Mouse (Mus musculus) induced T-regulatory cell, adult 2 months (primary cell): Measurements from ENCODE around the gene Mb21d2.

Experiments used
- DNase-seq: peaks from one replicate; pipeline ENCODE4 v3.0.0-alpha.2; 2012; ENCODE audit warnings: low read depth

Gene Mb21d2

GRCm38 (mm10) chr16:28899161-28899540 lies 30.3 kb downstream of the Mb21d2 start:
- DNase-seq: no peak

- no peak for DNase-seq
Measured at GRCm38 (mm10) chr16:28898509-28899160, 30.8 kb downstream of the Mb21d2 start.

DNA sequence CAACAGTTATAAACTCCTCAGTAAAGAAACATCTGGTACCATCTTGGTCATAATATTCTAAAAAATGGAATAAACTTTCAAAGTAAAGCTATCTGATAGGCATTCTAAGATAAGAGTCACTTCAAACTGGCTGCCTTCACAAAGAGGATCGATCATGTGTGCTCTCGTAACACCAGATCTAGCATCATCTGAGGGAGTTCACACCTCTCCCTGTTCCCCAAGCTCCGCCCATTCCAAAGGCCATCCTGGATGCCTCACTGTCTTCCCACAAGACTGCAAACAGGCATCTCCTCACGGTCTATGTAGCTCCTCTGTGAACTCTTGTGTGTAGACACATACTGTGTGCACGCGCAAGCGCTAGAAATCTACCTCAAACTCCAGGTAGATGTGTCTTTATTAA lies 32.9 kb downstream of the Mb21d2 start:
- DNase-seq: no peak

- no peak for DNase-seq
Measured at GRCm38 (mm10) chr16:28894872-28895271, 34.6 kb downstream of the Mb21d2 start.

GRCm38 (mm10) chr16:28893266-28893665 lies 36.2 kb downstream of the Mb21d2 start:
- DNase-seq: no peak

DNA sequence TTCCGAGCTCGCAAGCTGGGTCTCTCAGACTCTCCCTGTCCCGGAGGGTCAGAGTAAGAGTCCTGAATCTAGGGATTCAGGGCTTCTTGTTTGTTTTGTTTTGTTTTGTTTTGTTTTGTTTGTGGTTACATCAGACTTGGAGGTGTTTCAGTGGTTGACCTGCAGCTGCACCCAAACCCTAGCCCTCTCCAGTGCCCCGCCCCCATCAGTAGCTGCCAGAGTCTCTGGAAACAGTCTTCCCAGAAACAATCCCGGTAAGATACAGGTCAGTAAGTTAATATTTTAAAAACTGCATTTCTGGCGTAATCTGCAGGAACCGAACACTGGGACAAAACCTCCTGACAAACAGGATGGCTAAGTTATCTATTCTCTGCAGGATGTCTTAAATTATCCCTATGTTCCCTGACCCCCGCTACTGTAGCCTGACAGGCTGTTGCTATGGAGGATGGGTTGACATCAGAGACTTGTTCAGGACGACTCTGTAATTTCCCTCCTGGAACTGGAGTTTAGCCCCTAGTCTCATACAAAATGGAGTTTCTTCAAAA lies 43.2 kb downstream of the Mb21d2 start:
- DNase-seq: no peak

GRCm38 (mm10) chr16:28885474-28885873 lies 44.0 kb downstream of the Mb21d2 start:
- no peak for DNase-seq

- DNase-seq: no peak
Measured at GRCm38 (mm10) chr16:28884661-28885060, 44.8 kb downstream of the Mb21d2 start.

DNA sequence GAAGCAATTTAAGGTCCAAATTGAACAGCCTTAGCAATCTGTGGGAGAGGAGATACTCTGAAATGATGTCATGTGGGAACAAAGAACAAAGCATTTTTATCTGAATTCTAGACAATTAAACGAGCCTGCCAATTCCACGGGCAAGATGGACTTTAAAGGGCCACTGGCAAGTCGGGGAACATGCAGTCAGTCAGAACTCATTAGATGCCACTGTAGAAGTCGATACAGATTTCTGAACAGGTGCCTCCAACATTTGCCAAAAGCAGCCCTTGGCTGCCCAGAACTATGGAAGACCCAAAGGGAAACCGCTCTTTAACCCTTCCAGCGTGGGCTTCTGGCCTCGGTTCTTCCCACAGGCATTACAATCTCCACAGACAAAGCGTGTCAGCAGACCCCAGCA lies 45.8 kb downstream of the Mb21d2 start:
- no peak for DNase-seq

DNA sequence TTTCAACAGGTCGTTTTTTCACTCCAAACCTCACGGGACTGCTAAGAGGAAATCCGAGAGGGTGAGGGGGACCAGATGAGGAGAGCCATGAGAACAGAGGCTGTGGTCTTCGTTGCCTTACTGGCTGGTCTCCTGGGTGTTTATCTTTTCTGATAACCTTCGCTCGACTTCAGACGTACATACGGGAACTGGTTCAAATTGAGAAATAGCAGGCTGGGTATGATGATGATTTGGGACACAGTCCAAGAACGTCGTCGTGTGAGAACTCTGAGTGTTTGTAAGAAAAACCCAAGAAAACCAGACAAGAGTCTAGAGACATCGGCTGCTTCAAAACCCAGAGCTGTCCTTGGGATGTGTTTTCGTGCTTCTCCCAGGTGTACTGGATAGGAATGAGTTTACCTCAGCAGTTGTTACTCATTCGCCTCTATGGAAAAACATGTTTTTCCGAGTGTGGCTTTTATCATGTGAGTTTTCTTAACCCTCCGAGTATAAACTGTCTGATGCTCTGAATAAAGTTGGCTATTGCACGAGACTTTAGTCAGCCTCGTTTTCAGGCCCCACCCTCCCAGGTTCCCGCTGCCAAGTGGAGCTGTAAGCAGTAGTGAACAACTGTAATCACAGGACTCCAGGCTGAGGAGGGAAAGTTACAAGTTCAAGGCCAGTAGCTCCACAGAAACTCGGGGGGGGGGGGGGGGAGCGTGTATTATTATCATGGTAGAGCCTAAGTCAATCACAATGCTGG lies 46.6 kb downstream of the Mb21d2 start:
- no peak for DNase-seq

GRCm38 (mm10) chr16:28881787-28882186 lies 47.7 kb downstream of the Mb21d2 start:
- DNase-seq: no peak

GRCm38 (mm10) chr16:28880756-28881155 lies 48.7 kb downstream of the Mb21d2 start:
- no peak for DNase-seq

DNA sequence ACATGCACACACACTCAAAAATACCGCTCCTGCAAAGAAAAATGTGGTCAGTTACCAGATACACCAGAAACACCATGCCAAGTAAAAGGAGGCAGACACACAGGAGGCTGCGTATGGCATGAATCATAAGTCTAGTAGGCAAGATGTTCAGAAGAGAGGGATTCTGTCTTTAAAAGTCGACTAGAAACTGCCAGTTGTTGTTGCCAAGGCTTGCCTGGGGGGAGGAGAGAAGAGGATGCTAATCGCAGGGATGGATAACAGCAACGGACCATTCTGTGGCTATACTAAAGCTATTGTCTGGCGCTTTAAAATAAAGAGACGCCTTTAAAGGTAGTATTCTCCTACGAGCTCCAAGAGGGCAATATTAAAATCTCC lies 49.2 kb downstream of the Mb21d2 start:
- no peak for DNase-seq

DNA sequence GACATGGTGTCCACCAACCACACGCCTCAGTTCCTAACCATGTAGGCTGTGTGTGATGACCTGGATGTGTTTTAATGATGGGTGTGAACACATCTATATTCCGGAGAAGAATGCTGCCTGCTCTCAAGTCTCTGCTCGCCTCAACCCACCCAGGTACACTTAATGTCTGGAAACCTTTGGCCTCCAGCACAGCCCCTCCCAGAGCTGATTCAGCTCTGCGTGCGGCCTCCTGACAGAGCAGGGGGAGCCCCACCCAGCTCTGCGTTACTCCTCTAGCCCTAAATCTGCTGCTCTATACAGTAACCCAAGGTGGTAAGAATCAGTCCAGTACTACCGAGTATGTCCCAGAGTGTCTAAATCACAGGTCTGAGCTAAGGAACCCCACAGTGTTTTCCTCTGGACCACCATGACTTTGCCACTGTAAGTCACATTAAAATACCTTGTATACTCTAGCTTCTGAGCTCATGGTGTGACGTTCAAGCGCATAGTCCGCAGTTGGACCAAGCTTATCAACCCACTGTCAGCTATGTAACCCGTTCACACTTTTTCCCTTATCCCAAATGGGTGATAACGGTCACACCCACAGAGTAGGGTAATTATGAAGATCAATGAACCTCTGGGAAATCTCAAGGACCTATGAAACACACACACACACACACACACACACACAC lies 49.7 kb downstream of the Mb21d2 start:
- DNase-seq: no peak

DNA sequence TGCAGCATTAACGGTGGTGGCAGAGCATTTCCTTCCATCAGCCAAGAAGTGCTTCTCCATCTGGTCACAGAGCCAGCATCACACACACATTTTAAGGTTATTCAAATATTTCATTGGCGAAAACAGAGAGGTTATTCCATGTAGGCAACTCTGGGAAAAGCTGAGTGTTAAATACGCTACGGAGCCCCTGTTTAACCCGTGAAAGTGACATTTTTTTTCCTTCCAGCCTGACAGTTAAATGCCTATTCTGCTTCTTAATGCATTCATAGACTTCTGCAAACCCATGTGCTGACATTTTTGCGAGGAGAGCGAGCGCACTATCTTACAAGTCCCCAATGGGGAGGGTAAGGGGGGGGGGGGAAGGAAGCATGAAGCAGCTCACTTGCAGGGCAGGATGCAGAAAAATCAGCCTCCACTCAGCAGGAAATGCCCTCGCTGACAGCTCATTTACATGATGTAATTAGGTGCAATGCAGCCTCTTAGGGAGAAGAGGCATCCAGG lies 52.3 kb downstream of the Mb21d2 start:
- DNase-seq: no peak

GRCm38 (mm10) chr16:28873404-28873895 lies 56.0 kb downstream of the Mb21d2 start:
- DNase-seq: no peak

DNA sequence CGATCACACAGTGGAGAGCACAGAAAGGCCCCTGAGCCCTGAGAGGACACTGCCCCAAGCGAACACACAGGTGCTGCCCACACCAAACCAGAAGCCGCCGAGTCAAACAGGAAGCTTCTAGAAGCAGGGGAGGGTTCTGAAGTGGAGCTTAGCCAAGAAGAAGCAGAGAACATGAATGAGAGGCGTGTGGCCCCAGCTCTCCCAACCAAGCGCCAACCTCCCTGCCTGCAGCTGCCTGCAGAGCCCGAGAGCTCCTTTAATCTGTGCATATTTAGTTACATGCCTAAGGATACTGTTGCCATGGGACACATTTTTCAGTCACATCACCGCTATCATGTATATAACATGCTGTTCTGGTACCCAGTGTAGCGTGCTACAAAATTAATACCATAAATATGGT lies 58.6 kb downstream of the Mb21d2 start:
- DNase-seq: no peak

DNA sequence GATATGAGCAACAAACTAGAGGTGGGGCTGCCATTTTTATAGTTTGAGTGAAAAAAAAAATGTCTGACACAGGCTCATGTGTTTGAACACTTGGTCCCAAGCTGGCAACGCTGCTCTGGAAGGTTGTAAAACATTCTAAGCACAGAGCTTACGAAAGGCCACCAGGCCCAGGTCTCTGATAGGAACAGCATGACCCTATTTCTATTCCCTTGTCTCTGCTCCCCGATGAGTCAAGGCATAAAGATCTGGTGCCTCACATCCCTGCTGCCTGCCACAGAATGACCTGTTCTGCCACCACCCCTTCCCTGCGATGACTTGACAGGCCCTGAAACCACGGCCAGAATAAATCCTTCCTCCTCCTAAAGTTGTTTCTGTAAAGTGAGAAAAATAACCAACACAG lies 59.0 kb downstream of the Mb21d2 start:
- no peak for DNase-seq

DNA sequence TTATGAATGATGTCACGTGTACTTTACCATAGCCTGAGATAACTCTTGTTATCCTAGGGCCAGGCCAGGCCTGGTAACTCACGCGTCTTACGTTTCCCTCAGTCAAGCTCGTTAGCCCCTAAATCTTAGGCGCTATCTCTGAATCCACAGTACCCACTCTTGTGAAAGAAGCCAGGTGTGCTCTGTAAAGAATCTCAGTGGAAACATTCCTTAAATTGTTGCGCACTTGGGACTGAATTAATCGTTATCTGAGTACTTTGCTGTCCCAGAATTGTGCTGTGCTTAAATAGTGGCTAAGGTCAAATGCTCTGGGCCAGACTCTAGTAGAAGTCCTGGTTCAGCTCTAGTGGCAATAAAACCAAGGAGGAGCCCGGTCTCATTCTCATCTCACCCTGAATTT lies 60.6 kb downstream of the Mb21d2 start:
- DNase-seq: no peak

DNA sequence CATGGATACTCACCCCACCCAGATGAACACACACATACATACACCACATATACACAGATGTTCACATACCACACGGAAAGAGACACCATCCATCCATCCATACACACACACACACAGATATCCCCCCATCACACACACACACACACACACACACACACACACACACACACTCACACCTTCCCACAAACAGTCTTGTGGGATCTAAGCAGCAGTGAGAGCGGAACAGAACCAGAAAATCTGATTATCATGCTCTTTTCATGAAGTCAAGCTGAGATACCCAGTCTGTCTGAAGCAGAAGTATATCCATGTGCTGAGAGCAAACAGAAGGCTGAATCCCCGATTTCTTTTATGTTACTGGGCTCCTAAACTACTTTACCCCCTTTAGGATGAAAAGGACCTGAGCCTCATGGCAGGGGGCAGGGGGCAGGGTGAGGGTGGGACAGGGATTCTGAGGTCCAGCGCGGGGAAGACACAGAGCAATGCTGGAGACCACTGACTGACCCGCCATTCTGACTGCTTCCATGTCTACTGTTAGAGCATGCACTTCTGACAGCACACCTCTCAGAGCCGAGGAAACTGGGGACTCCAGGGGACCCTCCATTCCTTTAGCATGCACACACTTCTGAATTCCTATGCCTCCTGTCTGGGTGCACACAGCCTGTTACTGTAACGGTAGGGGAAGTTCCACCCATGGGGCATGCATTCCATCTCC lies 62.7 kb downstream of the Mb21d2 start:
- no peak for DNase-seq

GRCm38 (mm10) chr16:28863616-28864015 lies 65.9 kb downstream of the Mb21d2 start:
- DNase-seq: no peak

- no peak for DNase-seq
Measured at GRCm38 (mm10) chr16:28862093-28862492, 67.4 kb downstream of the Mb21d2 start.
